Mouse (Mus musculus): ENCODE data around the gene Slco3a1. TPM values are rescaled to one million over a fixed set of nuclear protein-coding genes. Genes with fewer than 3 reads are reported as not detected.

The Slco3a1 gene
- total RNA-seq, 1 experiment from 2014 or later = 1.8 TPM

GRCm38 (mm10) chr7:74286531-74286930, 268.0 kb downstream of the Slco3a1 start:
- no peak for ATAC-seq (replicated peaks; ENCODE audit: insufficient number of reproducible peaks, low FRiP score, low TSS enrichment, poor library complexity, severe bottlenecking)

GRCm38 (mm10) chr7:74280371-74280770, 274.2 kb downstream of the Slco3a1 start:
- ATAC-seq (replicated peaks; ENCODE audit: insufficient number of reproducible peaks, low FRiP score, low TSS enrichment, poor library complexity, severe bottlenecking) = no peak

GRCm38 (mm10) chr7:74279356-74279755, 275.2 kb downstream of the Slco3a1 start:
- ATAC-seq (replicated peaks; ENCODE audit: insufficient number of reproducible peaks, low FRiP score, low TSS enrichment, poor library complexity, severe bottlenecking) = no peak

GRCm38 (mm10) chr7:74270089-74270394, 284.5 kb downstream of the Slco3a1 start:
- ATAC-seq (replicated peaks; ENCODE audit: insufficient number of reproducible peaks, low FRiP score, low TSS enrichment, poor library complexity, severe bottlenecking) = no peak

- no peak for ATAC-seq (replicated peaks; ENCODE audit: insufficient number of reproducible peaks, low FRiP score, low TSS enrichment, poor library complexity, severe bottlenecking)
Observed at GRCm38 (mm10) chr7:74269283-74270088, 285.1 kb downstream of the Slco3a1 start.

GRCm38 (mm10) chr7:74266511-74267168, 287.9 kb downstream of the Slco3a1 start:
- ATAC-seq (replicated peaks; ENCODE audit: insufficient number of reproducible peaks, low FRiP score, low TSS enrichment, poor library complexity, severe bottlenecking) = no peak

GRCm38 (mm10) chr7:74256291-74256690, 298.3 kb downstream of the Slco3a1 start:
- no peak for ATAC-seq (replicated peaks; ENCODE audit: insufficient number of reproducible peaks, low FRiP score, low TSS enrichment, poor library complexity, severe bottlenecking)

GRCm38 (mm10) chr7:74252066-74252465, 302.5 kb downstream of the Slco3a1 start:
- ATAC-seq (replicated peaks; ENCODE audit: insufficient number of reproducible peaks, low FRiP score, low TSS enrichment, poor library complexity, severe bottlenecking) = no peak

GRCm38 (mm10) chr7:74241236-74241635, 313.3 kb downstream of the Slco3a1 start:
- no peak for ATAC-seq (replicated peaks; ENCODE audit: insufficient number of reproducible peaks, low FRiP score, low TSS enrichment, poor library complexity, severe bottlenecking)

- ATAC-seq (replicated peaks; ENCODE audit: insufficient number of reproducible peaks, low FRiP score, low TSS enrichment, poor library complexity, severe bottlenecking) = no peak
Observed at GRCm38 (mm10) chr7:74240459-74241172, 314.0 kb downstream of the Slco3a1 start.
